Mouse (Mus musculus) kidney, adult 11 months (tissue): ENCODE results near the gene Sae1.

Experiments used
- DNase-seq: peaks from one replicate; pipeline ENCODE4 v3.0.0; 2022

Gene Sae1

GRCm38 (mm10) chr7:16387160-16388041 lies at the start of gene Sae1:
Sae1 (minus strand) TSS chr7:16387806.
- peak; percentile 98 for DNase-seq

GRCm38 (mm10) chr7:16435088-16435487 lies 47.5 kb upstream of the Sae1 start:
- DNase-seq: no peak

GRCm38 (mm10) chr7:16433352-16433971 lies 45.9 kb upstream of the Sae1 start:
- DNase-seq: no peak

- peak; percentile 78 for DNase-seq
Measured at GRCm38 (mm10) chr7:16426129-16426729, 38.6 kb upstream of the Sae1 start.

GRCm38 (mm10) chr7:16425721-16426120 lies 38.1 kb upstream of the Sae1 start:
- no peak for DNase-seq

DNA sequence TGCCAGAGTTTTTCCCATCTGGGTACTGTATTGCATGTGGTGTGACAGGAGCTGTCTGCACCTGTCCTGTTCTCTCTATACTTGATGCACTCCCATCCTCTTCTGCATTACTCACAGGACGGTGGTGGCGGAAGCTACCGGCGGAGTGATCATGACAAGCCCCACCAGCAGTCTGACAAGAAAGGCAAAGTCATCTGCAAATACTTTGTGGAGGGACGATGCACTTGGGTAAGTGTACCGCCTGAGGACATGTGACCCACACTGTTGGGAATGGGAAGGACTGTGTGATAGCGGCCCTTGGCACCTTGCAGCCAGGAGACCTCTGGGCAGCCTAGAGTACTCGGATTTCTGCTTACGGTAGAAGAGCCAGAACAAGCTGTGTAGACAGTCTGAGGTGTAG lies 36.1 kb upstream of the Sae1 start:
- no peak for DNase-seq

- peak; percentile 43 for DNase-seq
Measured at GRCm38 (mm10) chr7:16422222-16422856, 34.7 kb upstream of the Sae1 start.

DNA sequence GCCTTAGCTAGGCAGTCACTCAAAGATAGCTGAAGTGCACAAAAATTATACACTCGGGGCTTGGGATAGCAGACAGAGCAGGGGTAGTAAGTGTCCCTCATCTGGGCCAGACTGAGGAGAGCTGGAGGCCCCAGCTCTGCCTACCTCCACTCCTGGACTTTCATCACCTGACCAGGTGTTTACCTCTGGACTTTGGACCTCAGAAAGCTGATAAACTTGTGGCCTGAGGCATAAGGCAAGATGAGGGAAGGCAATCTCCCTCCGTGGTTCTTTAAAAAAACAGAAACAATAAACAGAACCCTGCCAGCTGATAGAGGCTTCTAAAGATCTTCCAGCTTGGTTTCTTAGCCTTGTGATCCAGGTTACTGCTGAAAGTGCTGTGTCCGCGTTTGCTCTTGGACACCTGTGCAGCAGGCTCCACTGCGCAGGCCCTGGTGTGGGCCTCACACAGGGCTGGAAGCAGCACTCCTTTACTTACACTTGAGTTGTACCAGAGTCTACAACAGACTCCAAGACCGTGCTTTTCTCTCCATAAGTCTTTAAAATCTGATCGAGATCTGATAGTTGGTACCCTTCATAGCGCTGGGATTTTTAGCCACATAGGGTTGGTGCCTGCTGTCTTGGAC lies 33.0 kb upstream of the Sae1 start:
- peak; percentile 36 for DNase-seq

- no peak for DNase-seq
Measured at GRCm38 (mm10) chr7:16418713-16419112, 31.1 kb upstream of the Sae1 start.

DNA sequence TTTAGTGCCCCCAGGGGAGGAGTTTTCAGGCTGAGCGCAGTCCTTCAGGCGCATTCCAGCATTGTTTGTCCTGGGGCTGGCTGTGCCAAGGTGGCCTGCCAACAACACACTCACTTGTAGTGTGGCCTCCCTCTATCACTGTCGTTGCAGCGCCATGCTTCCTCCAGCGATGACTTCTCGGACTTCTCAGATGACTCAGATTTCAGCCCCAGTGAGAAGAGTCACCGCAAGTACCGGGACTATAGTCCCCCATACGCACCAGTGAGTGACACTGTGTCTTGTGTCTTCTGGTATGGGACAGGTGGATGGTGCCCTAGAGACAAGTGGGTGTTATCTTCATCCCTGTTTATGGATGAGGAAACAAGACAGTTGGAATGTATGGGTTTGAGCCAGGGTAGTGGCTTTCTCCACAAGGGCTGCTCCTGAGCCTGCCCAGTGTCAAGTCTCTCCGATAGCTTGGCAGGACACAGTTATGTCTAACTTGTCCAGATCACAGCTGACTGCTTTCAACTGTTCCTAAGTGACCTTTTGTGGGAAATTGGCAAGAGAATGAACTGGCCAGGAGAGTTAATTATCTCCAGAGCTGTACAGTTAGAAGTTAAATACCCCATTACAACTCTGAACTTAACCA lies 29.6 kb upstream of the Sae1 start:
- DNase-seq: peak; percentile 78

DNA sequence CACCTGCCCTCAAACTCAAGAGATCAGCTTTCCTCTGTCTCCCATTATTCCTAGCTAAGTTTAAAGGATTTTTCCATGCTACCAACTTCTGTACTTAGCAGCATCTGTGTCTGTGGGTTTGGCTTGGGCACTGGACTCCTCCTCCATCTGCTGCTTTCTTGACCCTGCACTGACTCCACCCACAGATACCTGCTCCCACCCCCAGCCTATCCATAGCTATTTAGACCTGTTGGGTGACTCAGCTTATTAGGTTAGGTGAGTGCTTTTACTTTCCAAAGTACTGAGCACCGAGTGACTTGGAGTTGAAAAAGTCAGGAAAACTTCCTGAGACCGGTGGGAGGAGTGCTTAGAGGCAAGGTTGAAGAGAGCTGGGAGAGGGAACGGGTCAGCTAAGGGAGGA lies 27.8 kb upstream of the Sae1 start:
- peak; percentile 73 for DNase-seq

DNA sequence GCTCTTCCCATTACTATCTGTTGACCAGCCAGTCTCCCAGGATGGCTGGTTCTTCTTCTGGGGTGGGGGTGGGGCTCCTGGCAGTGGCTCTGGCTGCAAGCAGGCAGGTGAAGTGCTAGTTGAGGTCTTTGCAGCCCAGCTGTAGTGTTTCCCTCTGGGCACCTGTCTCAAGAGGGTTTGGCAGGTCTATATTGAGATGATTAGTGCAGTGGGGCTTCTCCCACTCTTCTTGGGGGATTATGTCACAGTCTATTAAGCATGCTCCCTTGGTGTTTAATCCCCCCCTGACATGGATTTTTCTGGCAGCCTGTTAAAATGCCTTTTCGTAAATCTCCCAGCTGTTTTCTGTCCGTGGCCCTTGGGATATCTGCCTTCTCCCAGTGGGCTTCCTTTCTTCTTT lies 25.3 kb upstream of the Sae1 start:
- no peak for DNase-seq

GRCm38 (mm10) chr7:16412220-16412896 lies 24.8 kb upstream of the Sae1 start:
- DNase-seq: no peak

- no peak for DNase-seq
Measured at GRCm38 (mm10) chr7:16411100-16411499, 23.5 kb upstream of the Sae1 start.

DNA sequence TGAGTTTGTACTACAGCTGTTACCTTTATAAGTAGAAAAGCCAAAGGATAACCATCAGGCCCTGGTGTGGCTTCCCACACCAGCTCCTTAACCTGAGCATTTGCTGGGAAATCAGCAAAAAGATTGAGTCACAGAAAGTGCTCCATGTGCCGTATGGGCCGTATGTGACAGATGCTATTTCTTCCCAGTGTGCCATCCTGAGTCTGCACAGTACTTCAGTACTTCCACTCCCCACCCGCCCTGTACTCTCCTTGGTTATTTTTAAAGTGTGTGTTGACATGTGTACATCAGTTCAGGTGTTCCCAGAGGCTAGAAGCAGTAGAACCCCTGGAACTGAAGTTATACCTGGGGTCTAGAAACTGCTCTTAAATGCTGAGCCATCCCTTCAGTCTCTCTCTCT lies 19.4 kb upstream of the Sae1 start:
- DNase-seq: no peak

DNA sequence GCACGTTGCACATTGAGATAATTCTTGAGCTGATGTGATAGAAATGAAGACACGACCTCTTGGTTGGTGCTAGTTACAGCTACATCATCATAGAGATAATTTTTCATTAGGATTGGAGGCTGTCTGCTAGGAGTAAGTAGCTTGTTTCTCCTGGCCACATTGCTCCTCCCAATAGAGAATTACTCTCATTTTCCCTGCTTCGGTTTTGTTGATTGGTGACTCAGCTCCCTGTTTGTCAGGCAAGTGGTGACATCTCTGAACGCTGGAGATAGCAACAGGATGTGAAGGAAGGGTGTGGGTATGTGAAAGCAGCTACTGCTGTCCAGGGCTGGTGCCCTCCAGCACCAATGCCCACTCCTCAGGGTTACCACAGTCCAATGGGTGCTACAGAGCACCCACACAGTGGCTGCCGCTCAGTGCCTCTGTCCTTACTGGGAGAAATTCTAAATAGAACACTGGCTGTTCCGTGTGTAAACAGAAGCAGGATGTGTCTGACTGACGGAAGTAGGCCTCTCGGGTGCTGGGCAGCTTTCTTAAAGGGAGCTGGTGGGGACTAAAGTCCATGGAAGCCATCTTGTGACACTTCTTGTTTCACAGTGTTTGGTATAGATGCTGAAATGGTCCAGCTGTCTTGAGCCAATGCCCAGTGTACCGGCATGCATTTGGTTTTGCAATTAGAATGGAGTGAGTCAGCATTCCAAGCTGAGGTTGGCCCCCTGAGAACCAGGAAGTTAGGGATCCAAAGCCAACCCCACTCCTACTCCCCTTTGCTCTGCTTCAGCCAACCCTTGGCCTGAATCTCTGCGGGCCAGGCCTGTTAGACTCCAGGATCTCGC lies 18.1 kb upstream of the Sae1 start:
- peak; percentile 75 for DNase-seq

DNA sequence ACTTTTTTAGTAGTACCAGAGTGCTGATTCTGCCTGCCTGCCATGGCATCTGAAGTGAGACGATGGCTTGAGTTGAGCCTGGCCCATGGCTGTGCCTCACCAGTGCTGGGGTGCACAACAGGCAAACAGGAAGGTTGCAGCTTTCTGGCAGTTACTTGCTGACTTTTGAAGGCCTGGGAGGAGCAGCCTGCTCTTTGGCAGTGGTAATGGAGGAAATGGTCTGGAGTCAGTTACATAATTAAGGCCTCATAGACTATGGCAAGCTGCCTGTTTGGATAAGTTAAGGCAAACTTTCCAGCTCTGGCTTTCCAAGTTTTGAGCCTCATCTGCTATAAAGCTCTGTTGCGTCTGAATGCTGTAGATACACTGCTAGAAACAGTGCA lies 17.5 kb upstream of the Sae1 start:
- DNase-seq: peak; percentile 67

GRCm38 (mm10) chr7:16404315-16405072 lies 16.9 kb upstream of the Sae1 start:
- DNase-seq: no peak

DNA sequence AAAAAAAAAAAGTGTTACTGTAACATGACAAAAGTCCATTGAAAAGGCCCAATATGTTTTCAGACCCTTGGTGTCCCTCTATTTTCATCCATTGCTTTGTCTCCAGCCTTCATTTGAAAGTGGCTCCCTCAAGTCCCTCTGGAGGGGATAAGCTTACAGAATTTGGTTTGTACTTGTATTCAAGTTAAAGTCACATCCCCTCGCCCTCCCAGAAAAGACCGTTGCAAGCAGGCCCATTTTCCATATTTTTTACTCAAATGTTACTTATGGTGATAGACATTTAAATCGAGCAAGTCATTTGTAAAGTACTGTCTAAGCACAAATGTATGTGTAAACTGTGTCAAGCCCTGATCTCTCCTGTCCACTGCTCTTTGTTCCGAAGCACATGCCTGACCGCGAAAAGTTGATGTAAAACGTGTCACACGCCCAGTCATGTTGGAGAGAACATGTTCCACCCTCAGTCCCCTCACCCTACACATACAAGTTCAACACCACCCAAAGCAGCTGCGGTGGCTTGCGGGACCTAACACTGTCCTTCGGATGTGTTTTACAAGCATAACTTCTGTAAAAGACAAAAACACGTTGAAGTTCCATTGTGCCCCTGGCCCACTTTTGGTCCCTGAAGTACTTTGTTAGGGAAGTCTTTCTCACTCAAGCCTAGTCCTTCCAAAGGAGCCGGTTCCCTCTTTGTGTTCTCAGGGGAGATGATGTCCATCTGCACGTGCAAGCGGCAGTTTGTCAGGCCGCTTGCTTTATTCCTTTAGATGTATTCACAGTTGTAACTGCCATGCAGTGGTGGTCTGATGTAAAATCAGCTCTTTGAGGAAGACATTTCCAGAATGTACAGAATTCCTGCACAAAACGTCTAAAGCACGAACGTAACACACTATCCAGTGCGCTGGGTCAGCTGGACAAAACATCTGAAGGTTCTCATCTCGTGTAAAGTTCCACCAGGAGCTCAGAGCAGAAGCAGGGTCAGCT lies 15.7 kb upstream of the Sae1 start:
- DNase-seq: no peak
